Mouse (Mus musculus) layer of hippocampus, adult 2 months (tissue): ENCODE data around the gene Prr29. TPM values are rescaled to one million over a fixed set of nuclear protein-coding genes. Genes with fewer than 3 reads are reported as not detected.

Experiments used
- DNase-seq, 2 experiments: peaks; one replicate each; pipeline ENCODE4 v3.0.0; 2022; ENCODE audit warnings: low spot score in 2 of 2
- H3K27ac ChIP-seq: fragments of 200-600 bp; 2 replicates; pipeline ENCODE4 v1.8.1; 2022
- H3K4me3 ChIP-seq: fragments of 200-600 bp; 2 replicates; pipeline ENCODE4 v1.8.1; 2022; ENCODE audit warnings: mild to moderate bottlenecking
- CTCF ChIP-seq: fragments of 200-600 bp; conservative IDR thresholded peaks from 2 replicates; pipeline ENCODE4 v1.8.1; 2022; ENCODE audit warnings: antibody characterized with exemption, mild to moderate bottlenecking, moderate library complexity
- total RNA-seq, 2 experiments: library from RNA; stranded (reverse); gene quantifications; 2 replicates each; pipeline ENCODE4 v1.2.3; 2021

Prr29 gene
- total RNA-seq, 2 experiments from 2014 or later: not detected

- TF ChIP-seq CTCF: peak; percentile 64
Measured at GRCm38 (mm10) chr11:106397656-106398055, 32.4 kb downstream of the Prr29 start.

GRCm38 (mm10) chr11:106398481-106398880 lies 33.2 kb downstream of the Prr29 start:
- no peak for DNase-seq
- no peak overlapping the region for H3K4me3 ChIP-seq
- TF ChIP-seq CTCF: no peak
- no peak overlapping the region for H3K27ac ChIP-seq

More at GRCm38 (mm10) chr11:106397656-106398055, 32.4 kb downstream of the Prr29 start:
- no peak for DNase-seq
- H3K27ac ChIP-seq: no peak overlapping the region
- H3K4me3 ChIP-seq: no peak overlapping the region

GRCm38 (mm10) chr11:106410011-106410410 lies 44.7 kb downstream of the Prr29 start:
- H3K4me3 ChIP-seq: no peak overlapping the region
- TF ChIP-seq CTCF: no peak
- H3K27ac ChIP-seq: no peak overlapping the region
- no peak for DNase-seq

DNA sequence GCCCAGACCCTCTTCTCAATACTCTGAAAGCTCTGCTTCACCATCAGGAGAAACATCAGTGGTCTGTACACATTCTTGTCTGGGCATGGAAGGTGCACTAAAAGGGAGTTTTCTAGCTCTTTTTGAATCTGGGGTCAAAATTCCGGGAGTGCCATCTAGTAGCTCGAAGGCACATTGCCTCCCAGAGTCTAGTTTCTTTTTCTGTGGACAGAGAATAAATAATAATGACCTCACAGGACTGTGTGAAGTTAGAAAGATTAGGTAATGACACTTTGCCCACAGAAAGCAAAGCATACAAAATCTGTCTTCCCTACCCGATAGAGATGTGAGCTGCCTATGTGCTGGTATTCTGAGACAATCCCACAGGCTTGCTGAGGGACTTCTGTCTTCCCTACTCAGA lies 45.2 kb downstream of the Prr29 start:
- TF ChIP-seq CTCF: no peak
- no peak for DNase-seq
- Histone ChIP-seq H3K4me3 (no peak overlapping the region), H3K27ac (no peak overlapping the region)

DNA sequence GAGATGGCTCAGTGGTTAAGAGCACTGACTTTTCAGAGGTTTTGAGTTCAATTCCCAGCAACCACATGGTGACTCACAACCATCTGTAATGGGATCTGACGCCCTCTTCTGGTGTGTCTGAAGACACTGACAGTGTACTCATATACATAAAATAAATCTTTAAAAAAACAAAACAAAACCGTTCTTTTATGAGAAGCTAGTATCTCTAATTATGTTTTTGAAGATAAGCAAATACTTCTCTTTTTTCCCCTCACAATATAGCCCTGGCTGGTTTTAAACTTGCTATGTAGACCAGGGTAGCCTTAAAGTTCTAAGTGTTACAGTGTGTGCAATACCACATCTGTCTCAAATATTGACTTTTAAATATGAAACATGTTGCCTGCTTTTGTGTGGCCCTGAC lies 45.9 kb downstream of the Prr29 start:
- DNase-seq: no peak
- peak; percentile 15; the same call in 1 of the 2 replicates for TF ChIP-seq CTCF
- no peak overlapping the region for H3K4me3 ChIP-seq
- H3K27ac ChIP-seq: no peak overlapping the region

DNA sequence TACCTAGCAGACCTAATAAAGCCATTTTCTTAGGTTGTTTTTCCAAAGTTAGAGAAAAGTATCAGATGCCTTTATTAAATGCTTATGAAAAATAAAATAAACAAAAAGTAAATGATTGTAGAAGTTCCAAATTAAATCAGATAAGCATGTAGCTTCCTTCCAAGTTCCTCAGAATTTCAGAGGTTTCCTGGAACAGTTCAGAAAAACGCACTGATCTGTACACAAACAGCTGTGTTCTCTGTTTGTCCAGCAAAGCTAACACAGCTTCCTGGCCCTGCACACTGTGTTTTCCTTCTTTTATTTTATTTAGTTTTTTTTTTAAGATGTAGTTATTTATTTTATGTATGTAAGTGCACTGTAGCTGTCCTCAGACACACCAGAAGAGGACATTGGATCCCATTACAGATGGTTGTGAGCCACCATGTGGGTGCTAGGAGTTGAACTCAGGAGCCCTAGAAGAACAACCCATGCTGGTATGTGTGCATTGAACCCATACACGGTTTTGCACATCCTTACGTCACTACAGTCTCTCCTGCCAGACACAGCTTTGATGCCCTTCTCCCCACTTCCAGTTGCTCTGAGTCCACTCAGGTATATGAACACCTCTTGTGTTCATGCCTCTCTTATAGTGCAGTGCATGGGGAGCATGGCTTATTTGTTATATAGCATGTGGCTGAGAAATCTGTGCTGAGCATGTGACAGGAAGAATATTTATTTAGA lies 47.5 kb downstream of the Prr29 start:
- no peak overlapping the region for H3K4me3 ChIP-seq
- no peak for DNase-seq
- no peak overlapping the region for H3K27ac ChIP-seq
- TF ChIP-seq CTCF: no peak

- no peak for DNase-seq
- no peak for TF ChIP-seq CTCF
Measured at GRCm38 (mm10) chr11:106416331-106416730, 51.1 kb downstream of the Prr29 start.

DNA sequence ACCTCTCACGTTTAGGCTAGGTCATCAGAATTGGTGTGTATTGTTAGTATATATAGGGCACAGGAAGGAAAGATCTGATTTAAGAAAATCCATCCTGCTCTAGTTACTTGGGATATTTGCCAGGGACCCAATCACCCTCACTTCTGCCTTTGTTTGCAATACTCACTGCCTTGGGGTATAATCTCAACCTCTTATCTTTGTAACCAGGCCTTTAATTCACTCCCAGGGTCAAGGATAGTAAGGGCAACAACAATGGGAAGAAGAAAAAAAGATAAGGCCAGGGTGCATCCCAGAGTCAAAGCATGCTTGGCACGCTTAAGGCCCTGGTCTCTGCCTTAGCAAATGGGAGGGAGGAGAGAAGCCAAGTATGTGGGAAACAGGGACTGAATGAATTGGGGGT lies 52.6 kb downstream of the Prr29 start:
- no peak overlapping the region for H3K27ac ChIP-seq
- no peak for DNase-seq
- TF ChIP-seq CTCF: no peak
- no peak overlapping the region for H3K4me3 ChIP-seq

More at GRCm38 (mm10) chr11:106416331-106416730, 51.1 kb downstream of the Prr29 start:
- Histone ChIP-seq H3K4me3 (no peak overlapping the region), H3K27ac (no peak overlapping the region)

GRCm38 (mm10) chr11:106418622-106419196 lies 53.4 kb downstream of the Prr29 start:
- DNase-seq: peak; percentile 74 to 83
- peak; percentile 99 for TF ChIP-seq CTCF

DNA sequence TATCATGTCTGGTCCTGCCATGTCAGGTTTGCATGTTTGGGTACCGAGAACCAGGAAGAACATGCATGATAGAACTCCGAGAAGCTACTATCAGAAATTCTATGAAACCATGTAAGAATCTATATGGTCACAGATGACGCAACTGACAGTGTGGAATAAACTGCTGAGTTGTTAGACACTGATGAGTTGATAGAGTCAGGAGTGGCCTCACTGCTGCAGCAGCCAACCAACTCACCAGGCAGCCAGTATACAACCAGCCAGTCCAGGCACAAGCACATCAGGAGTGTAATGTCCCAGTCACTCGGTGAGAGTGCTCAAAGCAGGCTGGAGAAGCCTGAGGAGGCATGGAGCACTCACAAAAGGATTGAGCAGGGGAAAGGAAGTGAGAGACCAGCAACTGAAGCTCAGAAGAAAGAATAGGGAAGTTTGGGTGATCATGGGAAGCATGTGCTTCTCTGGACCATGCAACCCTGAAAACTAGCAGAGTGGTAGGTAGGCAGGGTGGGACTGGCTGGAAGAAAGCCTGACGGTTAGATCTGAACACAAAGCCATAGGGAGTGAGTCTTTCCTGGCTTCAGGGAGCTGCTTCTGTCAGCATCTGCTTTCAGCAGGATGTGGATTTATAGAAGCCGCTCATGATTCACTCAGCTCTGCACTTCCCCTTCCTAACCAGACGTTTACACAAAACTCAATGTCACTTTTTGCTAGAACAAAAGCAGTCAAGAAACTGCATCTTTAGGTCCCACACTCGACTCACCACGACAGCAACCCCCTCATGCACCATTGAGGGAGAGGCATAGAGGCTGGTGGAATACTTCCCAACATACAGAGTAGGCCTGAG lies 54.2 kb downstream of the Prr29 start:
- DNase-seq: no peak
- Histone ChIP-seq H3K4me3 (no peak overlapping the region), H3K27ac (peak overlapping the region; percentile 21; the same call in 1 of the 2 replicates)
- TF ChIP-seq CTCF: no peak

More at GRCm38 (mm10) chr11:106418622-106419196, 53.4 kb downstream of the Prr29 start:
- Histone ChIP-seq H3K4me3 (no peak overlapping the region), H3K27ac (no peak overlapping the region)

- Histone ChIP-seq H3K27ac (no peak overlapping the region), H3K4me3 (no peak overlapping the region)
- TF ChIP-seq CTCF: no peak
- DNase-seq: no peak
Measured at GRCm38 (mm10) chr11:106425201-106425600, 59.9 kb downstream of the Prr29 start.

DNA sequence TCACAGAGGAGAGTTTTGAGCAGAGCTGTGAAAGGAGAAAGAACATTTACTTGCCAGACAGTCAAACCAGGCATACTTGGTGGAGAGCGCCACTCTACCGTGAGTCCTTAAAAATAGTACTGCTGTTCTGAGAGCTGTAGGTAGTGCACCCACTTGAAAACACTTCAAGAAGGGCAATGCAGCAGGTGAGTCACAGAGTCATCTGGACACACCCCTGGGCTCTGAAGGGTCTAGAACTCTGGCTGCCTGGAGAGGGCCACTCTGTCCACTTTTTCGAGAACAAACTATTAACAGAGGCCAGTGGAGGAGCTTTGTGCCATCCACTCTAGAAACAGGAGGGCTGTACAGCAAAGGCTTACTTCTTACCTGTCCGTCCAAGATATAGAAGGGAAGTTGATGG lies 61.2 kb downstream of the Prr29 start:
- H3K27ac ChIP-seq: no peak overlapping the region
- no peak for TF ChIP-seq CTCF
- no peak overlapping the region for H3K4me3 ChIP-seq
- no peak for DNase-seq

Other genes starting within 250 kb of the Prr29 start
- gene Gm10840, start 204.6 kb upstream of the Prr29 start, total RNA-seq: not detected
- gene Limd2, start 204.6 kb upstream of the Prr29 start, total RNA-seq: 100 to 1,000 TPM; 153 TPM
- gene Strada, start 163.3 kb upstream of the Prr29 start, total RNA-seq: 10 to 100 TPM; 32.0 to 34.3 TPM
- 10 to 100 TPM; 89.8 to 98.2 TPM for gene Ccdc47, start 149.1 kb upstream of the Prr29 start, total RNA-seq
- gene Ddx42, start 148.5 kb upstream of the Prr29 start, total RNA-seq: 10 to 100 TPM; 69.8 to 71.1 TPM
- 10 to 100 TPM; 33.5 to 36.1 TPM for gene Ftsj3, start 109.4 kb upstream of the Prr29 start, total RNA-seq
- 100 to 1,000 TPM; 160 to 176 TPM for gene Psmc5, start 109.3 kb upstream of the Prr29 start, total RNA-seq
- 10 to 100 TPM; 32.8 to 34.4 TPM for gene Smarcd2, start 92.5 kb upstream of the Prr29 start, total RNA-seq
- gene Tcam1, start 88.8 kb upstream of the Prr29 start, total RNA-seq: under 1 TPM; 0.15 to 0.34 TPM
- gene Gh, start 63.6 kb upstream of the Prr29 start, total RNA-seq: not detected
- not detected for gene Cd79b, start 50.7 kb upstream of the Prr29 start, total RNA-seq
- gene Scn4a, start 12.2 kb upstream of the Prr29 start, total RNA-seq: not detected
- 1 to 10 TPM; 2.1 to 2.2 TPM for gene Icam2, start 22.6 kb downstream of the Prr29 start, total RNA-seq
- gene Ern1, start 122.4 kb downstream of the Prr29 start, total RNA-seq: 10 to 100 TPM; 11.2 to 11.8 TPM
- gene Tex2, start 248.0 kb downstream of the Prr29 start, total RNA-seq: 100 to 1,000 TPM; 144 TPM